Mouse (Mus musculus) heart, embryonic 16.5 days (tissue): ENCODE results near the gene Dcaf8. TPM values are rescaled to one million over a fixed set of nuclear protein-coding genes. Genes with fewer than 3 reads are reported as not detected.

Experiments
- ATAC-seq: fragments of 200-750 bp; cut with Nextera tagmentation; replicated peaks from 2 replicates; pipeline ENCODE4 v1.8.0; 2017; ENCODE audit warnings: moderate number of reproducible peaks; ENCODE audit not compliant: insufficient read depth, low FRiP score; ENCODE audit errors: extremely low read depth
- H3K27ac ChIP-seq: fragments of 300-500 bp; sonication (generic); 2 replicates; pipeline ENCODE4 v1.5.1; 2014; ENCODE audit warnings: mild to moderate bottlenecking, low read length, control low read depth, moderate library complexity
- H3K27me3 ChIP-seq: fragments of 300-500 bp; sonication (generic); 2 replicates; pipeline ENCODE4 v1.6.1; 2014; ENCODE audit warnings: low read length, mixed read lengths; ENCODE audit not compliant: control insufficient read depth, insufficient read depth
- H3K36me3 ChIP-seq: fragments of 300-500 bp; sonication (generic); 2 replicates; pipeline ENCODE4 v1.6.1; 2014; ENCODE audit not compliant: control insufficient read depth, insufficient read depth
- H3K4me1 ChIP-seq: fragments of 300-500 bp; sonication (generic); 2 replicates; pipeline ENCODE4 v1.6.1; 2014; ENCODE audit warnings: low read length, mixed read lengths; ENCODE audit not compliant: control insufficient read depth, insufficient read depth
- H3K4me2 ChIP-seq: fragments of 300-500 bp; sonication (generic); 2 replicates; pipeline ENCODE4 v1.6.1; 2014; ENCODE audit warnings: low read depth, mild to moderate bottlenecking, control low read depth, low read length
- H3K4me3 ChIP-seq: fragments of 300-500 bp; sonication (generic); 2 replicates; pipeline ENCODE4 v1.5.1; 2014; ENCODE audit warnings: mild to moderate bottlenecking, control low read depth, low read length
- H3K9ac ChIP-seq: fragments of 300-500 bp; sonication (generic); 2 replicates; pipeline ENCODE4 v1.6.1; 2014; ENCODE audit warnings: low read length, control low read depth
- H3K9me3 ChIP-seq: fragments of 300-500 bp; sonication (generic); replicated peaks from 2 replicates; pipeline ENCODE4 v1.6.1; 2016; ENCODE audit warnings: low read length; ENCODE audit not compliant: control insufficient read depth
- WGBS: fragments of 180-500 bp; shearing (Covaris S2); extraction: QIAGEN DNeasy Blood & Tissue Kit; methylation state at CpG from one replicate; pipeline ENCODE4 v1.1.7; 2014; 5-methylcytosine and 5-hydroxymethylcytosine counted together
- polyA plus RNA-seq: library from polyadenylated mRNA; unstranded; fragments of >200 nt; fragmentation: Nextera tagmentation; extraction: Ambion mirVana; gene quantifications from 2 replicates; pipeline ENCODE4 v1.2.1, GENCODE M21; 2015

Gene Dcaf8
- polyA plus RNA-seq, 1 experiment from 2014 or later, result 117 TPM

- no peaks in the 10 kb centered on the region for H3K36me3 ChIP-seq
- no peaks in the 10 kb centered on the region for H3K9me3 ChIP-seq
- peak overlapping the region; percentile 95 for H3K27ac ChIP-seq
- peak overlapping the region; percentile 74 for H3K9ac ChIP-seq
- H3K4me3 ChIP-seq, result peak overlapping the region; percentile 36
- H3K4me1 ChIP-seq, result peaks cover 70% of the 10 kb centered on the region
- peak overlapping the region; percentile 62 for H3K4me2 ChIP-seq
- H3K27me3 ChIP-seq, result no peaks in the 10 kb centered on the region
- WGBS, result 0% methylated on average over 5 of the region's 5 CpGs
- ATAC-seq, result peak; percentile 49
These were observed 69.3 kb downstream of the Dcaf8 start for GRCm38 (mm10) chr1:172217148-172217547.

GRCm38 (mm10) chr1:172218164-172218910 lies 70.5 kb downstream of the Dcaf8 start:
- no peak for ATAC-seq
- WGBS, result 45% methylated on average over 15 of the region's 15 CpGs
- Histone ChIP-seq H3K36me3 (no peaks in the 10 kb centered on the region), H3K4me3 (no peak overlapping the region), H3K27ac (peak overlapping the region; percentile 95), H3K27me3 (no peaks in the 10 kb centered on the region), H3K9me3 (no peaks in the 10 kb centered on the region), H3K4me2 (peak overlapping the region; percentile 25), H3K4me1 (peaks cover 71% of the 10 kb centered on the region), H3K9ac (peak overlapping the region; percentile 15)

GRCm38 (mm10) chr1:172219451-172220406 lies 71.8 kb downstream of the Dcaf8 start, which contains the start of gene Casq1:
Gene Casq1, minus strand, starts transcription at chr1:172219868.
- H3K36me3 ChIP-seq, result no peaks in the 10 kb centered on the region
- peak; percentile 29 for ATAC-seq
- H3K4me1 ChIP-seq, result peaks cover 58% of the 10 kb centered on the region
- H3K4me3 ChIP-seq, result peak within 1 kb of the TSS; percentile 17
- H3K4me2 ChIP-seq, result peak within 1 kb of the TSS; percentile 47
- H3K27ac ChIP-seq, result peak within 1 kb of the TSS; percentile 95
- H3K27me3 ChIP-seq, result no peaks in the 10 kb centered on the region
- WGBS, result 59% methylated on average over 19 of the region's 19 CpGs
- no peaks in the 10 kb centered on the region for H3K9me3 ChIP-seq
- peak within 1 kb of the TSS; percentile 65 for H3K9ac ChIP-seq

GRCm38 (mm10) chr1:172220414-172220813 lies 72.5 kb downstream of the Dcaf8 start:
- no peaks in the 10 kb centered on the region for H3K36me3 ChIP-seq
- WGBS, result 21% methylated on average over 10 of the region's 10 CpGs
- H3K4me1 ChIP-seq, result peaks cover 53% of the 10 kb centered on the region
- peak; percentile 83 for ATAC-seq
- no peak overlapping the region; the same call in 1 of the 2 replicates for H3K4me3 ChIP-seq
- H3K27ac ChIP-seq, result peak overlapping the region; percentile 95
- no peaks in the 10 kb centered on the region for H3K9me3 ChIP-seq
- H3K4me2 ChIP-seq, result peak overlapping the region; percentile 47
- no peaks in the 10 kb centered on the region for H3K27me3 ChIP-seq
- H3K9ac ChIP-seq, result peak overlapping the region; percentile 65

- ATAC-seq, result no peak
- Histone ChIP-seq H3K4me1 (peaks cover 53% of the 10 kb centered on the region), H3K4me2 (no peak overlapping the region), H3K4me3 (no peak overlapping the region), H3K9me3 (no peaks in the 10 kb centered on the region), H3K27ac (peak overlapping the region; percentile 95), H3K9ac (peak overlapping the region; percentile 23), H3K36me3 (no peaks in the 10 kb centered on the region), H3K27me3 (no peaks in the 10 kb centered on the region)
- WGBS, result 41% methylated on average over 11 of the region's 11 CpGs
These were observed 73.6 kb downstream of the Dcaf8 start for GRCm38 (mm10) chr1:172221297-172222063.

GRCm38 (mm10) chr1:172228209-172228608 lies 80.3 kb downstream of the Dcaf8 start:
- Histone ChIP-seq H3K4me3 (no peak overlapping the region), H3K27me3 (no peaks in the 10 kb centered on the region), H3K36me3 (no peaks in the 10 kb centered on the region), H3K4me2 (no peak overlapping the region), H3K9ac (no peak overlapping the region), H3K27ac (no peak overlapping the region), H3K4me1 (peaks cover 11% of the 10 kb centered on the region; the same call in 1 of the 2 replicates), H3K9me3 (no peaks in the 10 kb centered on the region)
- ATAC-seq, result no peak
- WGBS, result 87% methylated on average over 2 of the region's 2 CpGs

- Histone ChIP-seq H3K36me3 (no peaks in the 10 kb centered on the region), H3K4me3 (no peak overlapping the region), H3K27me3 (no peaks in the 10 kb centered on the region), H3K27ac (no peak overlapping the region), H3K4me2 (no peak overlapping the region), H3K9ac (no peak overlapping the region), H3K4me1 (peaks cover 9% of the 10 kb centered on the region; the same call in 1 of the 2 replicates), H3K9me3 (no peaks in the 10 kb centered on the region)
- ATAC-seq, result no peak
- WGBS, result 91% methylated on average over 1 of the region's 1 CpGs
These were observed 81.3 kb downstream of the Dcaf8 start for GRCm38 (mm10) chr1:172229215-172229614.

GRCm38 (mm10) chr1:172240945-172241708 lies 93.2 kb downstream of the Dcaf8 start:
- H3K4me2 ChIP-seq, result no peak overlapping the region
- H3K36me3 ChIP-seq, result no peaks in the 10 kb centered on the region
- H3K9ac ChIP-seq, result no peak overlapping the region
- no peaks in the 10 kb centered on the region; the same call in 1 of the 2 replicates for H3K9me3 ChIP-seq
- H3K27me3 ChIP-seq, result no peaks in the 10 kb centered on the region; the same call in 1 of the 2 replicates
- no peak overlapping the region for H3K4me3 ChIP-seq
- no peak for ATAC-seq
- H3K4me1 ChIP-seq, result peaks cover 17% of the 10 kb centered on the region
- 68% methylated on average over 6 of the region's 6 CpGs for WGBS
- H3K27ac ChIP-seq, result peak overlapping the region; percentile 86; the same call in 1 of the 2 replicates
